Mouse (Mus musculus) kidney, adult 2 months (tissue): ENCODE results near the gene Cyp20a1.

Source experiments
- CTCF ChIP-seq: fragments of 200-500 bp; conservative IDR thresholded peaks from 2 replicates; pipeline ENCODE4 v1.5.1; 2011; ENCODE audit warnings: low read depth, mild to moderate bottlenecking, control low read depth, low read length, moderate library complexity, mixed read lengths; ENCODE audit not compliant: insufficient read depth, insufficient read length
- POLR2A ChIP-seq: fragments of 200-500 bp; IDR thresholded peaks from one replicate; pipeline ENCODE4 v1.6.1; 2011; ENCODE audit warnings: low read depth, low read length, control low read depth

DNA sequence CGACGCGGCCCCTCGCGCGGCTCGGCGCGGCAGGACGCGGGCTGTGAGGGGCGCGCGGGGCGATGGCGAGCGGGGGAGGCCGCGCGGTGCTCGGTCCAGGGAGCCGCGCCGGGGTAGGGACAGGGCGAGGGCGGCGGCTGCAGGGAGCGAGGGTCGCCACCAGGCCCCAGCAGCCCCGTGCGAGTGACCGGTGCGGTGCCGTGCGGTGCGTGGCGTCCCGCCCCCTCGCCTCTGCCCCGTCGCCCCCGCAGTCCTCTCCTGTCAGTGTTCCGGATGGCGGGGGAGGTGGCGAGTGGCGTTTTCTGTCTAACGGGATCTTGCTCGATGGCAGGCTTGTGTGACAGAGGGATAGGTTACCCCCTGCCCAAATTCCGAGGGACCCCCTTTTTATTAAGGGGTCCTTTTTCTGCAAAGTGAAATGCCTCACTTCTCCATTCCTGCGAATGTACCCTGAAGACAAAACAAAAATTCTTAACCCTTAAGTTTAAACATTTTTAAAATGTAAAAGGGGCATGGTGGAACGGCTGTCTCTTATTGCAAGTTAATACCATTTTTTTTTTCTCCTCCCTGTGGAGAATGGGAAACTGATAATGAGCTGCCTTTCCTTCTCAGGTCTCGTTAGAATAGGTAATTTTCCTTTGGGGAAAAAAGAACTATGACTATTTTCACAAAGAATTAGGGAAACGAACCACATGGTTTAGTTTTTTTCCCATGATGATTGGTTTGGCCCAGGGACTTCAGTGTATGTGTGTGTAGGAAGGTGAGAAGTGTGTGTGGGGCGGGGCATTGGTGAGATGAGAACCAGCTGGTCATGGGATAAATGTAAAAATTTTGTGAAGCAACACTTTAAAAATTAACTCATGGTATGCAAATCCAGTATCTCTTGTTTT, 67.0 kb downstream of the Cyp20a1 start:
- TF ChIP-seq POLR2A, result no peak
- TF ChIP-seq CTCF, result no peak
